Mouse (Mus musculus) midbrain, embryonic 16.5 days (tissue): ENCODE results near the gene Wdr95. TPM values are rescaled to one million over a fixed set of nuclear protein-coding genes. Genes with fewer than 3 reads are reported as not detected.

Experiments
- ATAC-seq: fragments of 200-750 bp; cut with Nextera tagmentation; 2 replicates; pipeline ENCODE4 v1.8.0; 2017; ENCODE audit warnings: moderate TSS enrichment
- H3K27ac ChIP-seq: fragments of 300-500 bp; sonication (generic); 2 replicates; pipeline ENCODE4 v1.5.1; 2014; ENCODE audit warnings: mild to moderate bottlenecking, low read length, mixed read lengths
- H3K27me3 ChIP-seq: fragments of 300-500 bp; sonication (generic); 2 replicates; pipeline ENCODE4 v1.6.1; 2014; ENCODE audit warnings: low read depth, low read length, mixed read lengths; ENCODE audit not compliant: control insufficient read depth, insufficient read depth
- H3K36me3 ChIP-seq: fragments of 300-500 bp; sonication (generic); 2 replicates; pipeline ENCODE4 v1.6.1; 2014; ENCODE audit warnings: mild to moderate bottlenecking, low read length, moderate library complexity, mixed read lengths; ENCODE audit not compliant: control insufficient read depth, insufficient read depth
- H3K4me1 ChIP-seq: fragments of 300-500 bp; sonication (generic); 2 replicates; pipeline ENCODE4 v1.6.1; 2014; ENCODE audit warnings: mild to moderate bottlenecking, low read length, mixed read lengths; ENCODE audit not compliant: control insufficient read depth, insufficient read depth
- H3K4me2 ChIP-seq: fragments of 300-500 bp; sonication (generic); 2 replicates; pipeline ENCODE4 v1.6.1; 2014; ENCODE audit warnings: mild to moderate bottlenecking, low read length, mixed read lengths
- H3K4me3 ChIP-seq: fragments of 300-500 bp; sonication (generic); 2 replicates; pipeline ENCODE4 v1.5.1; 2014; ENCODE audit warnings: low read depth, mild to moderate bottlenecking, low read length, moderate library complexity, mixed read lengths
- H3K9ac ChIP-seq: fragments of 300-500 bp; sonication (generic); 2 replicates; pipeline ENCODE4 v1.6.1; 2014; ENCODE audit warnings: low read depth, low read length, mixed read lengths
- H3K9me3 ChIP-seq: fragments of 300-500 bp; sonication (generic); replicated peaks from 2 replicates; pipeline ENCODE4 v1.6.1; 2014; ENCODE audit warnings: mild to moderate bottlenecking, low read length, mixed read lengths; ENCODE audit not compliant: control insufficient read depth, poor library complexity, severe bottlenecking
- WGBS: fragments of 180-500 bp; shearing (Covaris S2); extraction: QIAGEN DNeasy Blood & Tissue Kit; methylation state at CpG from one replicate; pipeline ENCODE4 v1.1.7; 2014; 5-methylcytosine and 5-hydroxymethylcytosine counted together
- polyA plus RNA-seq: library from polyadenylated mRNA; unstranded; fragments of >200 nt; fragmentation: Nextera tagmentation; extraction: Ambion mirVana; gene quantifications from 2 replicates; pipeline ENCODE4 v1.2.1, GENCODE M21; 2015

The Wdr95 gene
- 0.11 and 0.33 TPM in 2 replicates for polyA plus RNA-seq

DNA sequence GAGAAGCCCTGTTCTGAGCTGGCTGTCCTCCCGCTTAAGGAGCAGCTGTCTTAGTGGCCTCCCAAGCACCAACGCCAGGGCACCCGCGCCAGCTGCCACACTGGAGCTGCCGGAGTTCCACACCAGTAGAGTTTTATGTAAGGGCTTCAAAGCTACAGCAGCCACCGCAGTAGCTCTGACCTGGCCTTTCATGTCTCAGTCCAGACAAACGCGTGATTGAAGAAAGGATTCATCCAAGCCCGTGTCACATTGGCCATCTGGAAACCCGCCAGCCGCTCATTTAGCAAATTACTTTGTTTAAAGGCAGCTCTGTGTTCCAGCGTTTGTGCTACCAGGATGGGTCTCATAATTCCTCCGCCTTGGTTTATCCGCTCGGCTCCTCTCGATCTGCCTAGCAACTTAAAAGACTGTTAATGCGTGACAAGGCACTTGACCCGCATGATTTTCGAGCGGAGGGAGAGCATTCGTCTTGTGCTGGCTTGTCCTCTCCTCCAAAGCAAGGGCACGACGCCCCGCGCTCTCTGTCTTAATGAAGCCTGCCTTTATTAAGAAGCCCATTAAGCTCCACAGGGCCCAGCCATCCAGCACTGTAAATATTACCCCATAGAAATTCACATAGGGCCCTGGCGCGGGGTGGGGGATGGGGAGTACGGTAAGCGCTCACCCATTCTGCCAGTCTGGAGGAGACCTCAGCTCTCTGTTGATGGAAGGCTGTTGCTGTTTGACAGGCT is at the start of gene Wdr95:
Gene Wdr95 (plus strand): TSS at position 681 of the 731 bp plus-strand sequence.
- Histone ChIP-seq H3K27ac (peak within 1 kb of the TSS; percentile 75), H3K4me1 (peaks cover 43% of the 10 kb centered on the region), H3K9me3 (no peaks in the 10 kb centered on the region), H3K4me3 (0 out of 2 replicates have a peak within 1 kb of the TSS, but pooled peaks have one; percentile 2), H3K9ac (peak within 1 kb of the TSS; percentile 49), H3K36me3 (no peaks in the 10 kb centered on the region), H3K4me2 (peak within 1 kb of the TSS; percentile 35), H3K27me3 (no peaks in the 10 kb centered on the region)
- peak; percentile 22 for ATAC-seq
- WGBS: 12% methylated on average over 29 of the region's 29 CpGs

DNA sequence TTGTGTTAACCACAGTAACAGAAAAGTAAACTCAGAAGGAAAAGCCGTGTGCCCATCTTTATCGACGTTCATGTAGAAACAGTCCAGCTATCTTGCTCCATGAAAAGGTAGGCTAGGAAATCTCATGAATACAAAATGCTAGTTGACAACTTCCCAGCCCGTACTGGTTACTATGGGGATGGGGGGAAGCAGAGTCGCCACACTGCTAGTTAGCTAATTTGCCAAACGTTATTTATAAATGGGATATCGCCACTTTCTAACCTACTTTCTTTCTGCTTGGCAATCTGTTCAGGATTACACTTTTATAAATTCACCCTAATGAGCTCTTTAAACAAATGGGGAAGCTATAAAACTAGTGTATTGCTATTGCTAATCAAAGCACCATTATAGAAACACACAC is 46.6 kb upstream of the Wdr95 start:
- Histone ChIP-seq H3K27me3 (no peaks in the 10 kb centered on the region), H3K9ac (no peak overlapping the region), H3K27ac (no peak overlapping the region), H3K4me3 (no peak overlapping the region), H3K4me2 (no peak overlapping the region), H3K9me3 (0 out of 2 replicates have a peak, but pooled peaks cover 2% of the 10 kb centered on the region), H3K36me3 (no peaks in the 10 kb centered on the region), H3K4me1 (no peaks in the 10 kb centered on the region)
- no peak for ATAC-seq
- WGBS: 86% methylated on average over 7 of the region's 7 CpGs

- H3K36me3 ChIP-seq: no peaks in the 10 kb centered on the region
- H3K4me3 ChIP-seq: no peak overlapping the region
- H3K9me3 ChIP-seq: 0 out of 2 replicates have a peak, but pooled peaks cover 2% of the 10 kb centered on the region
- no peak overlapping the region for H3K4me2 ChIP-seq
- H3K4me1 ChIP-seq: peaks cover 8% of the 10 kb centered on the region
- 71% methylated on average over 12 of the region's 12 CpGs for WGBS
- ATAC-seq: no peak
- no peaks in the 10 kb centered on the region for H3K27me3 ChIP-seq
- H3K27ac ChIP-seq: no peak overlapping the region
- H3K9ac ChIP-seq: no peak overlapping the region
Observed at GRCm38 (mm10) chr5:149483321-149484052, 45.0 kb upstream of the Wdr95 start.

- ATAC-seq: no peak
- Histone ChIP-seq H3K4me1 (peaks cover 11% of the 10 kb centered on the region), H3K4me3 (no peak overlapping the region), H3K4me2 (no peak overlapping the region), H3K36me3 (no peaks in the 10 kb centered on the region), H3K27ac (no peak overlapping the region; the same call in 1 of the 2 replicates), H3K9ac (no peak overlapping the region), H3K9me3 (0 out of 2 replicates have a peak, but pooled peaks cover 2% of the 10 kb centered on the region), H3K27me3 (no peaks in the 10 kb centered on the region)
- WGBS: 78% methylated on average over 12 of the region's 12 CpGs
Observed at GRCm38 (mm10) chr5:149484270-149484669, 44.2 kb upstream of the Wdr95 start.

GRCm38 (mm10) chr5:149485447-149485846 is 43.0 kb upstream of the Wdr95 start:
- no peak overlapping the region for H3K9ac ChIP-seq
- no peak overlapping the region for H3K4me3 ChIP-seq
- no peaks in the 10 kb centered on the region for H3K27me3 ChIP-seq
- no peaks in the 10 kb centered on the region for H3K36me3 ChIP-seq
- no peak overlapping the region for H3K4me2 ChIP-seq
- peaks cover 23% of the 10 kb centered on the region for H3K4me1 ChIP-seq
- WGBS: 84% methylated on average over 6 of the region's 6 CpGs
- H3K27ac ChIP-seq: no peak overlapping the region
- 0 out of 2 replicates have a peak, but pooled peaks cover 2% of the 10 kb centered on the region for H3K9me3 ChIP-seq
- ATAC-seq: no peak

- Histone ChIP-seq H3K4me1 (peaks cover 29% of the 10 kb centered on the region), H3K27ac (peak overlapping the region; percentile 95), H3K4me3 (no peak overlapping the region), H3K36me3 (no peaks in the 10 kb centered on the region), H3K9ac (peak overlapping the region; percentile 56; the same call in 1 of the 2 replicates), H3K27me3 (no peaks in the 10 kb centered on the region), H3K4me2 (peak overlapping the region; percentile 47), H3K9me3 (no peaks in the 10 kb centered on the region)
- peak; percentile 75 for ATAC-seq
- 7% methylated on average over 11 of the region's 11 CpGs for WGBS
Observed at GRCm38 (mm10) chr5:149488360-149489021, 40.0 kb upstream of the Wdr95 start.

- peak overlapping the region; percentile 43 for H3K9ac ChIP-seq
- no peaks in the 10 kb centered on the region for H3K36me3 ChIP-seq
- peak; percentile 95 for ATAC-seq
- H3K9me3 ChIP-seq: no peaks in the 10 kb centered on the region
- H3K4me3 ChIP-seq: peak overlapping the region; percentile 28
- H3K27ac ChIP-seq: peak overlapping the region; percentile 95
- H3K27me3 ChIP-seq: no peaks in the 10 kb centered on the region
- H3K4me2 ChIP-seq: peak overlapping the region; percentile 47
- H3K4me1 ChIP-seq: peaks cover 29% of the 10 kb centered on the region
- 7% methylated on average over 11 of the region's 11 CpGs for WGBS
Observed at GRCm38 (mm10) chr5:149489136-149489535, 39.3 kb upstream of the Wdr95 start.

DNA sequence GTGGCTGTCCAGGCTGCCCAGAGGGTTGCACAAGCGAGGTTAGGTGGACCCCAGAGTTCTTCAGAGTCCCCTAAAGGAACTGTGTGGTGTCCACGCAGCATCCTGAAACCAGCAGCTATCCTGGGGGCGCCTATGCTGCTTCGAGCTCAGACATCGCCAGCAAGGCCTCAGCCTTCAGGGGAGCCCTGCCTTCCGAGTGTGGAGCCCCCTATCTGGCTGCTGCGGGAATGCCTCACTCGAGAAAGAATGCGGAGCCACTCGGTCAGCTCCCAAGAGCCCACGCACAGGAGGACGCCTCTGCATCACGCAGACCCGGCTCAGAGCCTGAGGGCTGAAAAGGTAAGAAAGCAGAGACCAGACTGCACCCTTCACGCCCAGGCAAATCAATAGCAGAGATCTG is 38.2 kb upstream of the Wdr95 start:
- H3K4me1 ChIP-seq: peaks cover 32% of the 10 kb centered on the region

More for the DNA sequence above, 38.2 kb upstream of the Wdr95 start:
- Histone ChIP-seq H3K4me2 (no peak overlapping the region), H3K9ac (no peak overlapping the region), H3K27ac (peak overlapping the region; percentile 95), H3K9me3 (no peaks in the 10 kb centered on the region), H3K27me3 (no peaks in the 10 kb centered on the region), H3K4me3 (no peak overlapping the region), H3K36me3 (no peaks in the 10 kb centered on the region)
- 42% methylated on average over 15 of the region's 15 CpGs for WGBS
- ATAC-seq: no peak
